Comparison of ENCODE assay signal across 9 mouse cellular contexts in the genomic region with DNA sequence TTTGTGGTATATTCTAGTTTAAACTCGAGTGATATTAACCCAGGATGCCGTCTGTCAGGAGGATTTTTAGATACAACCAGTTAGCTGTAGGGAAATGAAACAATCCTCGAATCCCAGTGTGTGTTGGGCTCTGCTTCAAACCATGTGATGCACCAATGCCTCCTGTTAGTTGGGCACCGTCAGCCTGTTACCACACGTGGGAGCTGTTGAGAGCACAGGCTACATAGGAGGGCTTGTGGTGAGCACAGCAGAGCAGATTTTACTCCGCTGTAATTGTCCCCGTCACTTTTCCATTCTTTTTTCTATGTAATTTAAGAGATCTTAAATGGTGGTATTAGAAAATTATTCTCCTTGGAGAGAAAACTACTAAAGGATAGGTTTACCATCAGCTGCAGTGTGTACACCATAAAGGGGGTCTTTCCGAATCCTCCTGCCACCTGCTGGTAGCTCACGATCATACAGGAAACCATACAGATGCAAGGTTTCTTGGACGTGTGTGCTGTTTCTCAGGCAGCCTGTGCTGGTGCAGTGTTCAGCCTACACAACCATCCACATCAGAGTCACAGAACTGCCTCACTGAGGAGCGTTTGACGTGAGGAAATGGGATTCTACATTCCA. TPM values are rescaled to one million over a fixed set of nuclear protein-coding genes. Genes with fewer than 3 reads are reported as not detected.
DNase-seq lines count a peak whose midpoint lies in the region; ATAC-seq and TF ChIP-seq lines count a peak whose summit lies in the region.
"Had no signal": no experiment of that assay in that cellular context is flagged by ENCODE, and none has a peak within 500 bp of the region (broad histone marks: within the 10 kb centered on the region; RNA-seq: fewer than 3 reads in every experiment).

No protein-coding gene starts in this region.

- peak; percentile 60; the same call in 1 of the 2 replicates for TF ChIP-seq CTCF in cerebellum, adult 2 months (IDR thresholded peaks at IDR 0.05; ENCODE audit: borderline replicate concordance, insufficient read depth, low read depth, low read length)

- DNase-seq in hindbrain, embryonic 10.5 days (ENCODE audit: low spot score): peak; percentile 35
- peak; percentile 78 for DNase-seq in ES-CJ7 (ENCODE audit: low read depth, low spot score)
- DNase-seq in cerebellum, adult 2 months: peak; percentile 40 to 46
- DNase-seq in hindlimb bud, embryonic 11.5 days (ENCODE audit: extremely low spot score, low read depth, low spot score): peak; percentile 26
- peak; percentile 36 to 57 for DNase-seq in left cerebral cortex, postnatal 25 days (ENCODE audit: low spot score in 2 of 2)
- DNase-seq in retina, postnatal 7 days (ENCODE audit: low read depth, low spot score): peak; percentile 11
- DNase-seq in ovary, postnatal 10 days (ENCODE audit: low spot score): no peak

- no peaks in the 10 kb centered on the region for H3K4me1 ChIP-seq in hindbrain, embryonic 10.5 days (replicated peaks)
- H3K4me1 ChIP-seq in hindbrain, embryonic 13.5 days (replicated peaks): no peaks in the 10 kb centered on the region
- no peaks in the 10 kb centered on the region for H3K4me1 ChIP-seq in cerebellum, adult 2 months (ENCODE audit: control insufficient read depth, insufficient read depth, low read length)

- H3K9me3 ChIP-seq in hindbrain, embryonic 10.5 days: no peaks in the 10 kb centered on the region
- no peaks in the 10 kb centered on the region for H3K9me3 ChIP-seq in hindbrain, embryonic 13.5 days

- no peak overlapping the region for H3K4me3 ChIP-seq in hindbrain, embryonic 10.5 days
- H3K4me3 ChIP-seq in hindbrain, embryonic 13.5 days: no peak overlapping the region
- H3K4me3 ChIP-seq in cerebellum, adult 2 months (replicated peaks; ENCODE audit: insufficient read depth, low read depth, low read length): no peak overlapping the region

- intact Hi-C loops in left cerebral cortex, postnatal 25 days (cut with DNase I): no loop called here

- peaks cover 86% of the 10 kb centered on the region for H3K36me3 ChIP-seq in hindbrain, embryonic 10.5 days
- H3K36me3 ChIP-seq in hindbrain, embryonic 13.5 days: peaks cover 78% of the 10 kb centered on the region

- H3K9ac ChIP-seq in hindbrain, embryonic 13.5 days: no peak overlapping the region

- H3K27ac ChIP-seq in hindbrain, embryonic 10.5 days: no peak overlapping the region
- H3K27ac ChIP-seq in hindbrain, embryonic 13.5 days: no peak overlapping the region
- H3K27ac ChIP-seq in cerebellum, adult 2 months (ENCODE audit: insufficient read depth, low read length): no peak overlapping the region

- 68% methylated on average over 12 of the region's 12 CpGs for WGBS in hindbrain, embryonic 10.5 days
- WGBS in hindbrain, embryonic 13.5 days: 65% methylated on average over 12 of the region's 12 CpGs
- WGBS in cerebellum, adult 2 months: 31% methylated on average over 12 of the region's 12 CpGs

- H3K4me2 ChIP-seq in hindbrain, embryonic 13.5 days: no peak overlapping the region

- H3K27me3 ChIP-seq in hindbrain, embryonic 10.5 days (ENCODE audit: insufficient read depth, poor library complexity, severe bottlenecking): no peaks in the 10 kb centered on the region
- no peaks in the 10 kb centered on the region for H3K27me3 ChIP-seq in hindbrain, embryonic 13.5 days
- no peaks in the 10 kb centered on the region for H3K27me3 ChIP-seq in cerebellum, adult 2 months (ENCODE audit: control insufficient read depth, insufficient read depth, low read length)

- TF ChIP-seq POLR2A in cerebellum, adult 2 months (IDR thresholded peaks at IDR 0.05; ENCODE audit: borderline replicate concordance, insufficient read depth, low read length): no peak

- no peak for ATAC-seq in hindbrain, embryonic 13.5 days (ENCODE audit: low FRiP score)

RNA-seq across cellular contexts. Expression of gene Tomm20l, which starts 38.0 kb away (rescaled TPM):
- not detected in 2 replicates for polyA plus RNA-seq in hindbrain, embryonic 10.5 days (2016; fragmentation: Nextera tagmentation; extraction: Ambion mirVana)
- not detected in 2 replicates for polyA plus RNA-seq in hindbrain, embryonic 13.5 days (2015; fragmentation: Nextera tagmentation; extraction: Ambion mirVana)
- polyA plus RNA-seq in cerebellum, adult 2 months (2012; rRNA removed): not detected in 2 replicates
- total RNA-seq in left cerebral cortex, postnatal 25 days (2021): not detected
- polyA plus RNA-seq: gonadal fat pad, adult 2 months had no signal

RNA-seq across cellular contexts. Expression of gene Arid4a, which starts 57.4 kb away (rescaled TPM):
- polyA plus RNA-seq in hindbrain, embryonic 10.5 days (2016; fragmentation: Nextera tagmentation; extraction: Ambion mirVana): 21.6 and 27.5 TPM in 2 replicates
- polyA plus RNA-seq in hindbrain, embryonic 13.5 days (2015; fragmentation: Nextera tagmentation; extraction: Ambion mirVana): 41.2 and 41.3 TPM in 2 replicates
- 18.5 and 20.6 TPM in 2 replicates for polyA plus RNA-seq in cerebellum, adult 2 months (2012; rRNA removed)
- 10 to 100 TPM; 37.0 to 37.1 TPM for total RNA-seq in left cerebral cortex, postnatal 25 days (2021)
